Mouse (Mus musculus) embryonic fibroblast, embryonic 13.5 days (primary cell): ENCODE measurements around the gene Mrpl47.

Source experiments
- CTCF ChIP-seq: IDR thresholded peaks from 2 replicates; pipeline ENCODE4 v1.5.1; 2011; ENCODE audit warnings: mild to moderate bottlenecking, control low read depth, low read length, moderate library complexity, borderline replicate concordance; ENCODE audit not compliant: insufficient read depth
- POLR2A ChIP-seq: IDR thresholded peaks from 2 replicates; pipeline ENCODE4 v1.6.1; 2011; ENCODE audit warnings: low read depth, mild to moderate bottlenecking, control low read depth, low read length, moderate library complexity

GRCm38 (mm10) chr3:32770781-32771180 lies 33.4 kb upstream of the Mrpl47 start:
- TF ChIP-seq CTCF (no peak), POLR2A (no peak)
